Mouse (Mus musculus): ENCODE data around the gene AB124611. TPM values are rescaled to one million over a fixed set of nuclear protein-coding genes. Genes with fewer than 3 reads are reported as not detected.
"Not testable (repeated sequence)": the region's sequence is repeated elsewhere in the genome, so short reads cannot be mapped to it uniquely, and the experiment has no call there.

AB124611 gene
- polyA plus RNA-seq, 1 experiment from 2014 or later = 13.6 TPM

- H3K4me1 ChIP-seq (ENCODE audit: insufficient read depth) = peaks cover 18% of the 10 kb centered on the region
- H3K4me2 ChIP-seq (ENCODE audit: low read depth, low read length) = no peak overlapping the region
- H3K27me3 ChIP-seq (ENCODE audit: insufficient read depth, low read length) = no peaks in the 10 kb centered on the region
- H3K36me3 ChIP-seq (replicated peaks; ENCODE audit: insufficient read depth, low read length) = peaks cover 2% of the 10 kb centered on the region; the same call in 1 of the 2 replicates
- no peak overlapping the region for H3K4me3 ChIP-seq (ENCODE audit: low read depth, low read length)
- DNase-seq (no peak), ATAC-seq (no peak)
- H3K9ac ChIP-seq (replicated peaks) = no peak overlapping the region
- no peak for TF ChIP-seq EP300 (IDR thresholded peaks at IDR 0.05; ENCODE audit: low read depth)
- TF ChIP-seq CTCF (IDR thresholded peaks at IDR 0.05; ENCODE audit: low read depth) = no peak
- WGBS (ENCODE audit: insufficient replicate concordance) = 91% methylated on average over 4 of the region's 4 CpGs
- H3K9me3 ChIP-seq (ENCODE audit: low read length) = no peaks in the 10 kb centered on the region
- H3K27ac ChIP-seq (ENCODE audit: low read depth) = no peak overlapping the region
These were observed 12.5 kb upstream of the AB124611 start for GRCm38 (mm10) chr9:21513466-21513865.

- Histone ChIP-seq H3K4me1 (ENCODE audit: insufficient read depth) (no peaks in the 10 kb centered on the region), H3K4me3 (ENCODE audit: low read depth, low read length) (no peak overlapping the region), H3K27ac (ENCODE audit: low read depth) (no peak overlapping the region), H3K9ac (replicated peaks) (peak overlapping the region; percentile 21; the same call in 1 of the 2 replicates), H3K4me2 (ENCODE audit: low read depth, low read length) (no peak overlapping the region), H3K36me3 (replicated peaks; ENCODE audit: insufficient read depth, low read length) (no peaks in the 10 kb centered on the region), H3K9me3 (ENCODE audit: low read length) (no peaks in the 10 kb centered on the region), H3K27me3 (ENCODE audit: insufficient read depth, low read length) (no peaks in the 10 kb centered on the region)
- TF ChIP-seq CTCF (IDR thresholded peaks at IDR 0.05; ENCODE audit: low read depth) = no peak
- DNase-seq (no peak), ATAC-seq (peak; percentile 65; the same call in 1 of the 2 replicates)
- 58% methylated on average over 6 of the region's 6 CpGs for WGBS (ENCODE audit: insufficient replicate concordance)
These were observed 8.0 kb upstream of the AB124611 start for GRCm38 (mm10) chr9:21517947-21518495.

- H3K4me3 ChIP-seq (ENCODE audit: low read depth, low read length); DNase-seq; H3K4me1 ChIP-seq (ENCODE audit: insufficient read depth); H3K27me3 ChIP-seq (ENCODE audit: insufficient read depth, low read length); H3K9me3 ChIP-seq (ENCODE audit: low read length); H3K4me2 ChIP-seq (ENCODE audit: low read depth, low read length); H3K27ac ChIP-seq (ENCODE audit: low read depth); ATAC-seq; H3K36me3 ChIP-seq (replicated peaks; ENCODE audit: insufficient read depth, low read length); H3K9ac ChIP-seq (replicated peaks): not testable (repeated sequence)
- 72% methylated on average over 6 of the region's 6 CpGs for WGBS (ENCODE audit: insufficient replicate concordance)
- TF ChIP-seq CTCF (IDR thresholded peaks at IDR 0.05; ENCODE audit: low read depth) = 0 out of 2 replicates have a peak, but pooled peaks have one; percentile 5
These were observed 7.3 kb upstream of the AB124611 start for GRCm38 (mm10) chr9:21518690-21519089.

GRCm38 (mm10) chr9:21525142-21525936 is 637 bp upstream of the AB124611 start:
- WGBS (ENCODE audit: insufficient replicate concordance) = 38% methylated on average over 7 of the region's 7 CpGs
- H3K9me3 ChIP-seq (ENCODE audit: low read length) = no peaks in the 10 kb centered on the region
- peak overlapping the region; percentile 45 for H3K4me2 ChIP-seq (ENCODE audit: low read depth, low read length)
- peak overlapping the region; percentile 48 for H3K4me3 ChIP-seq (ENCODE audit: low read depth, low read length)
- TF ChIP-seq CTCF (IDR thresholded peaks at IDR 0.05; ENCODE audit: low read depth) (no peak), EP300 (IDR thresholded peaks at IDR 0.05; ENCODE audit: low read depth) (no peak)
- peaks cover 11% of the 10 kb centered on the region; the same call in 1 of the 2 replicates for H3K4me1 ChIP-seq (ENCODE audit: insufficient read depth)
- ATAC-seq (0 out of 2 replicates have a peak, but pooled peaks have one; percentile 14), DNase-seq (no peak)
- peak overlapping the region; percentile 53 for H3K9ac ChIP-seq (replicated peaks)
- peaks cover 2% of the 10 kb centered on the region; the same call in 1 of the 2 replicates for H3K36me3 ChIP-seq (replicated peaks; ENCODE audit: insufficient read depth, low read length)
- H3K27me3 ChIP-seq (ENCODE audit: insufficient read depth, low read length) = no peaks in the 10 kb centered on the region
- H3K27ac ChIP-seq (ENCODE audit: low read depth) = peak overlapping the region; percentile 91

- 61% methylated on average over 3 of the region's 3 CpGs for WGBS (ENCODE audit: insufficient replicate concordance)
- peak overlapping the region; percentile 91 for H3K27ac ChIP-seq (ENCODE audit: low read depth)
- no peak for ATAC-seq
- H3K4me1 ChIP-seq (ENCODE audit: insufficient read depth) = peaks cover 11% of the 10 kb centered on the region; the same call in 1 of the 2 replicates
- peak overlapping the region; percentile 53 for H3K9ac ChIP-seq (replicated peaks)
- peak overlapping the region; percentile 45 for H3K4me2 ChIP-seq (ENCODE audit: low read depth, low read length)
- H3K4me3 ChIP-seq (ENCODE audit: low read depth, low read length) = peak overlapping the region; percentile 48
- TF ChIP-seq CTCF (IDR thresholded peaks at IDR 0.05; ENCODE audit: low read depth) (no peak), EP300 (IDR thresholded peaks at IDR 0.05; ENCODE audit: low read depth) (no peak)
- H3K9me3 ChIP-seq (ENCODE audit: low read length) = no peaks in the 10 kb centered on the region
- DNase-seq = no peak
- peaks cover 2% of the 10 kb centered on the region; the same call in 1 of the 2 replicates for H3K36me3 ChIP-seq (replicated peaks; ENCODE audit: insufficient read depth, low read length)
- no peaks in the 10 kb centered on the region for H3K27me3 ChIP-seq (ENCODE audit: insufficient read depth, low read length)
These were observed 613 bp downstream of the AB124611 start for GRCm38 (mm10) chr9:21526634-21526944.

GRCm38 (mm10) chr9:21527100-21527801 is 1.3 kb downstream of the AB124611 start:
- Histone ChIP-seq H3K4me2 (ENCODE audit: low read depth, low read length) (peak overlapping the region; percentile 50), H3K4me1 (ENCODE audit: insufficient read depth) (peaks cover 11% of the 10 kb centered on the region; the same call in 1 of the 2 replicates), H3K9me3 (ENCODE audit: low read length) (no peaks in the 10 kb centered on the region), H3K36me3 (replicated peaks; ENCODE audit: insufficient read depth, low read length) (peaks cover 2% of the 10 kb centered on the region; the same call in 1 of the 2 replicates), H3K27ac (ENCODE audit: low read depth) (peak overlapping the region; percentile 17; the same call in 1 of the 2 replicates), H3K9ac (replicated peaks) (no peak overlapping the region), H3K4me3 (ENCODE audit: low read depth, low read length) (peak overlapping the region; percentile 48), H3K27me3 (ENCODE audit: insufficient read depth, low read length) (no peaks in the 10 kb centered on the region)
- TF ChIP-seq EP300 (IDR thresholded peaks at IDR 0.05; ENCODE audit: low read depth) = no peak
- TF ChIP-seq CTCF (IDR thresholded peaks at IDR 0.05; ENCODE audit: low read depth) = no peak
- 82% methylated on average over 2 of the region's 2 CpGs for WGBS (ENCODE audit: insufficient replicate concordance)
- DNase-seq = no peak
- no peak for ATAC-seq
